Mouse (Mus musculus) activated CD4-positive, CD25-positive, alpha-beta regulatory T cell, adult 4 months (primary cell): ENCODE data around the gene Syce3. TPM values are rescaled to one million over a fixed set of nuclear protein-coding genes. Genes with fewer than 3 reads are reported as not detected.
"Not testable (repeated sequence)": the region's sequence is repeated elsewhere in the genome, so short reads cannot be mapped to it uniquely, and the experiment has no call there.

Experiments used
- ATAC-seq: one replicate; pipeline ENCODE4 v1.8.0; 2017
- polyA plus RNA-seq, 2 experiments: library from polyadenylated mRNA; unstranded; fragments of 100-300 nt; shearing (Covaris generic); gene quantifications; one replicate each; pipeline ENCODE4 v1.2.1; 2017

The Syce3 gene
- not detected for polyA plus RNA-seq

GRCm38 (mm10) chr15:89410118-89410517, at the start of gene Syce3:
Gene Syce3, minus strand, starts transcription at chr15:89410503.
- no peak for ATAC-seq

- no peak for ATAC-seq
Observed at GRCm38 (mm10) chr15:89459821-89460220, 49.5 kb upstream of the Syce3 start.

DNA sequence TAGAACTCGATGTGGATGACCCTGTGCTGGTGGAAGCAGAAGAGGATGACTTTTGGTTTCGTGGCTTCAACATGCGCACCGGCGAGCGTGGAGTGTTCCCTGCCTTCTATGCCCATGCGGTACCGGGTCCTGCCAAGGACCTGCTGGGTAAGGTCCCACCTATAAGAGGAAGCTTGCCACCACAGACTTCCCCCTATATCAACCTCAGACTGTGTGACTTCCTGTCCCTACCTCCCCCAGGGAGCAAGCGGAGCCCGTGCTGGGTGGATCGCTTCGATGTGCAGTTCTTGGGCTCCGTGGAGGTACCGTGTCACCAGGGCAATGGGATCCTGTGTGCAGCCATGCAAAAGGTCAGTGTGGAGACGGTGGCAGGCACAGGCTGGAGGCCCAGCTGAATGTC, 48.6 kb upstream of the Syce3 start:
- peak; percentile 57 for ATAC-seq

DNA sequence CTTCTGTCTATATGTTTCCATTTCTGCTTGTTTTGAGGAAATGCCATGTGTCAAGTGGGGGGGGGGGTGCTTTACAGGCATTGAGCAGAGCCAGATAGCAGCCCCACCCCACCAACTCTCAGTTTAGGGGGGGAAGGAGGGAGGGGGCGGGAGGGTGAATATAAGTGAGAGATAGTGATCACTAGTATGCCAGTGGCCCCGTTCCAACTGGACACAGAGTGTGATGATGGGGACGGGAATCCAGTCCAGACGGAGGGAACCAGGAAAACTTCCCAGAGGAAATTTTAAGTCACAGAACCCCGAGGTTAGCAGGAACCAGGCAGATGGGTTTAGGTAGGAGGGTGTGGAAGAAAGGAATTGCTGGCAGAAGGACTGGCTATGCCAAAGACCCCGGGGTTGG, 45.3 kb upstream of the Syce3 start:
- ATAC-seq = no peak

- no peak for ATAC-seq
Observed at GRCm38 (mm10) chr15:89454857-89455256, 44.6 kb upstream of the Syce3 start.

DNA sequence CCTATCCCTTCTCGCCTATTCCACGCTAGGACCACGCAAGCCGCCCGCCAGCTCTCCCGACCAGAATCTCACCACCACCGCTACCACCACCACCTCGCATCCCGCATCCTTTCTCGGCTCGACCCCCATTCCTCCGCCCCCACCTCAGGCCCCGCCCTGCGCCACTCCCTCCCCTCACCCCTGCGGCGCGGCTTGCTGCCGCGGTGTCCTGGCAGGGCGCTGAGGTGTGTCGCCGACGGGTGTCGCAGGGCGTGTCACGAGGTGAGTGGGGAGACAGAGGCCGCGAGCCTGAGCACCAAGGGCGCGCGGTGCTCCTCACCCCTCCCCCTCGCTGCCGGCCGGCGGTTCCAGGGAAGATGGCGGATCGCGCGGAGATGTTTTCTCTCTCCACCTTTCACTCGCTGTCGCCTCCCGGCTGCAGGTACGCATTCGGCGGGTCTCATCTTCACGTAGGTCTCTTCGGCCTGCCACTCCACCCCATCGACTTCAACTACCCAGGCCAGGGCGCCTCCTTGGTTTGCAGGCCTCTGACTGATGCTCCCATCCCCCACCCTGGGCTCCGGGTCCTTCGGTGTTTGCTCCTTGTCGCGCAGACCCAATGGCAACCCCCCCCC, 43.7 kb upstream of the Syce3 start, which contains the start of gene Mapk8ip2:
Gene Mapk8ip2 (plus strand): TSS at position 49 of the 614 bp plus-strand sequence.
- no peak for ATAC-seq

GRCm38 (mm10) chr15:89452906-89453864, 42.9 kb upstream of the Syce3 start:
- ATAC-seq = no peak

DNA sequence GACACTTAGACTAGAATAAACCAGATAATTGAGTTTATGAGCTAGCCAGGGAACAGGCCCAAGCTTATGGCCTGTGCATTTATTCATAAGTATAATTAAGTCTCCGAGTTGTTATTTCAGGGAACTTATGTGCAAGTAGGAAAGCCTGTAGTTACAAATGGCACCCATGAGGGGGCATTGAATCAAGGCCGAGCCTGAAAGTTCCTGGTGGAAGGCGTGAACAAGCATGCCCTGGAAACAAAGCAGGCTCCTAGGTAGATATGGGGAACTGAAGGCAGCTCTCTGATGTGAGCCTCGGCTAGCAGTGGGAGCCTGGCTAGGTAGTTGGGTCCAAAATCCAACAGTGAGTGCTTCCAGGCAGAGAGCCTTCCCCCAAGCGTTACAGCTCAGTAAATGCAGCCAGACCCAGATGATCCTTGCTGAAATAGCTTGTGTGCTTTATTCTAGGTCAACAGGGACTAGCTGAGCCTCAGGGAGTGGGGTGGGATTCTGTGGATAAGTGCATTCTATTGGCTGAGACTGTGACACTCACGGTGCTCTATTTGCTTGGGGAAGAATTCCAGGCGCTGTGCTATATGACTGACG, 32.3 kb upstream of the Syce3 start:
- ATAC-seq = no peak

DNA sequence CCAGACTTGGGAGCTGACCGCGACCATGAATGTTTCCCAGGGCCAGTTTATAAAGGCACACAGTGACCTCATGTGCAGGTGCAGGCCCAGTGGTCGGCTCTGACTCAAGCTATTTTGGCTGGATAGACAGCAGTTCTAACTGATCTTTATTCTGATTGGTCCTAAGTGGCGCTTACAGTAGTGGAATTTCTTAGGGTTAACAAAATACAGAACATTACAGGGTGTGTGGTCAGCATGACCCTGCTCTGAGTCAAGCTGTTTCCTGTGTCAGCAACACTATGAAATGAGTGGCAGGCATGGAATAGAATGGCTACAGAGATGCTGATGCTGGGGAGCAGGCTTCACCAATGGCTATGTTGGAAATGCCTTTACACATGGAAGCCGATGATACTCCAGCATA, 25.6 kb upstream of the Syce3 start:
- ATAC-seq = no peak

GRCm38 (mm10) chr15:89434136-89434535, 23.8 kb upstream of the Syce3 start:
- ATAC-seq = no peak

DNA sequence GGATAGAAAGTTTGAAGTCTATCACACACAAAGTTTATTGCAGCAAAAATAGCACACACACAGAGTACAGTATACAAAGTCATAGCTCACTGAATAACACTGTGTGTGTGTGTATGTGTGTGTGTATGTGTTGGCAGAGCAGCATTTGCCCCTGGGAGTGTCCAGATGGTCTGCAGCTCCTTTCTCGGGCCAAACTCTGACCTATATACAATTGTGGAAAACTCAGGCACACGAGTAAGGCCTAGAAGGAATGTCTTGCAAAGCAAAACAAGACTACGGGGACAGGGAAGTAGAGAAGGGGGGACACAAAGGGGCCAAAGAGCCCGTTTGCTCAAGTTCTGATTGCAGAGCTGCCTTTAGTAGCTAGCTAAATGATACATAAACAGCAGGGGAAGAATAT, 22.6 kb upstream of the Syce3 start:
- no peak for ATAC-seq

DNA sequence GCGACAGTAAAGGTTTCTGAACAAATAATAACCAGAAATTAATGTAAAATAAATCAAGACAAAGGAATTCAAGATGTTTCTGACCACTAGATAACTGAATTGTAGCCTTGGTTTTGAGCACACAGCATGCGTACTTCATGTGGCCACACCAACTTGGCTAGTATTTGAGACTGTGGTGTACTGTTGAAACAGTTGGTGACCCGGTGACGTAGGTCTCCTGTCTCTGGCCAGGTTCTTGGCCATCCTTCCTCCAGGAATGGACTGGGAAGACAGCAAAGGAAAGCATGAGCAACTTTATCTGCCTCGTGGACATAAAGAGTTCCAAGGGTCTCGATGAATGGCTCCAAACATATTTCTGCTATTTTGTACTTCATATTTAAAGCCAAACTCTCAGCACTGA, 21.5 kb upstream of the Syce3 start:
- ATAC-seq = no peak

DNA sequence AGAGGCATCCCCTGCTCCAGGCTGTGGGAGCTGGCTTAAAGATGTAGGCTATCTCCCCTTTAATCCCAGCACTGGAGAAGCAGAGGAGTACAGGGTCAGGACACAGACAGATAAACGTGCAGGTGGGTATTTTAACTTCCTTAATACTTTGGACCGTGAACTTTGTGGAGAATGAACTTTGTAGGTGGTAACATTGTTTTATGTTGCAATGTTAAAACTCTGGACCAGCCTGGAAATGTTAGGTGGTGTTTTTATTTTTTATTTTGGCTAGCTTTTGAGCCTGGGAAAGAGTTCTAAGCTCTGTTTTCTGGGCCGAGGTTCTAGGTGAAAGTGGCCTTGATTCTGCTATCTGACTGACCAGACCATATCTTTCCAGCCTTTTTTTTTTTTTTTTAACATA, 21.0 kb upstream of the Syce3 start:
- ATAC-seq = no peak

DNA sequence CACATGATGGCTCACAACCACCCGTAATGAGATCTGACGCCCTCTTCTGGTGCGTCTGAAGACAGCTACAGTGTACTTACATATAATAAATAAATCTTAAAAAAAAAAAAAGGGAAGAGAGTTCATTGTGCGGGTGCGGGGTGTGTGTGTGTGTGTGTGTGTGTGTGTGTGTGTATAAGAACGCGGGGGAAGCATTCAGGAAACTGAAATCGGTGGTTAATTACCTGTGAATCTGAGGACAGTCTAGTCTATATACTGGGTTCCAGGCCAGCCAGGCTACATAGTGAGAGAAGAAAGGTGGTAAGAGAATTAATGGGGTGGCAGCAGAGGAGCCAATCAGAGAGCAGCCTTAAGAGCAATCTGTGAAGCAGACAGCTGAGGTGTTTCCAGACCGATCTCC, 20.5 kb upstream of the Syce3 start:
- not testable (repeated sequence) for ATAC-seq

DNA sequence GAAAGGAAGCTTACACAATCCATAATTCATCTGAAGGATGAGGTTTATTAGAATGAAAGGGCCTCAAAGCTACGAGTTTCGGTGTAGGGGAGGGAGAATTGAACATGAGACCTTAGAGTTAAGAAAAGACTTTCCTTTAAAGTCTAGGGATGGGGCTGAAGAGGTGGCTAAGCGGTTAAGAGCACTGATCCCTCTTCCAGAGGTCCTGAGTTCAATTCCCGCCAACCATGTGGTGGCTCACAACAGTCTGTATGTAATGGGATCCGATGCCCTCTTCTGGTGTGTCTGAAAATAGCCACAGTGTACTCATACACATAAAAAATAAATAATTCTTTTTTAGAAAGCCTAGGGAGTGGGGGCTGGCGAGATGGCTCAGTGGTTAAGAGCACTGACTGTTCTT, 20.0 kb upstream of the Syce3 start:
- no peak for ATAC-seq

DNA sequence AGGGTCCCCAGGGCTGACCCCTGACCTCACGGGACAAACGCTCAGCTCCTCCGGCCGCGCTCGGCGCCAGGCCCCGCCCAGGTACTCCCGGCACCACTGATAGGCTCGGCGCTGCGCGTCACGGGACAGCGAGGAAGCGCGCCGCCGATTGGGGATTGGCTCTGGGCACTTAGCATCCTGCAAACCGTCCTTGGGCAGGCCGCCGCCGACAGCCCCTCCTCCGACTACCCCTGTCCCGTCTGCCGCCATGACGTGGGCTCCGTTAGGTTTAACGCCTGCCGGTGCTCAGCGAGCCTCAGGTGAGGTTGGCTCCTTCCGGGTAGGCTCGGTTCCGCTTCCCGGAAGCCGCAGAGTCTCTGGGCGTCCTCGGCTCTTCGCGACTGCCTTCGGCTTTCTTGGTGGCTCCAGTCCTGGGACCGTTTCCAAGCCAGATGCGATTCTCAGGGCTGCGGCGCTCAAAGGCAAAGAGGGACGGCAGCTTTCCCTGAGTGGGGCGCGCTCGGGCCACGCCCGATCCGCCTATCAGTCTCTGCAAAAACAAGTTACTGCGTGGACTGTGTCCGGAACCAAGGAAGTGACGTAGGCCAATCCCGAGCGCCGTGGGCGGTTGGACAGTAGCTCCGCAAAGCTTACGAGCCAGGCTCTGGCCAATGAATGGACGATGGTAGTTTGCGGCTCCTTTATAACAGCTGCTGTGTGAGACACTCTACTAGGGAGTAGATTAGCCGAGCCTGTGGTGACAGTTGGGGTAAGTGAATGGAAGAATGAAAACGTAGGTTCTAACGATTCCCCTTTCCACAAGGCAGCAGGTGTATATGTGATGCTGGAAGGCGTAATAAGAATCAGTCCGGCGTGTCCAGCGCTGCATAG, 19.3 kb upstream of the Syce3 start, which contains the start of the genes C730034F03Rik, Gm44502 and Chkb:
Gene C730034F03Rik (plus strand): TSS at position 238 of the 870 bp plus-strand sequence.
Gene Gm44502 (minus strand): TSS at position 345 of the 870 bp plus-strand sequence.
Gene Chkb (minus strand): TSS at position 557 of the 870 bp plus-strand sequence.
- ATAC-seq = peak; percentile 92

- no peak for ATAC-seq
Observed at GRCm38 (mm10) chr15:89428821-89429351, 18.6 kb upstream of the Syce3 start.

DNA sequence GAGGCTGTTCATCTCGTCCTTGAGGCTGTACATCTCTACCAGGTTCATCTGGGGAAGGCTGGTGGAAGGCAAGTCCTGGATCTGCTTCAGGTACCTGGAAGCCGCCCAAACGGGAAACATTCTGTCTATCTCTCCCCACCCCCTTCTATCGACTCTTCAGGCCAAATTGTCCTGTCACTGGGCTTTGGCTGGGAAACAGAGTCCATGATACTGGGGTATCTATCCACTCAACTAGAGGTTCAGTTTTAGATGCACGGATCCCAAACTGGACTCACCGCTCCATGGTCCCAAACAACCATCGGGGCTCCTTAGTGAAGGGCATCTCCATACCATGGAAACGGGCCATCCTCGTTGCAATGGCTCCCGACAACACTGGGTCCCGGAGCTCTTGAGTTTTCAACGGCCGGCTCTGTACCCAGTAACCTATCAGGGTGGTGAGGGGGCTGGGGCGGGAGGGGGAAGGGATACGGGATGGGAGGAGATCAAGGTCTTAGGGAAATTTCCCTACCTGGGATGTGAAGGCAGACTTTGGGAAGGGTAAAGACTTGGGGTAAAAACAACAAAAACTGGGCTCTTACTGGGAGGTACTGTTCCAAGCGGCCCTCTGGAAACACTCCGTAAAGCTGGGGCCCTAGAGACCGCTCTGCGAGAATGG, 18.0 kb upstream of the Syce3 start:
- no peak for ATAC-seq

DNA sequence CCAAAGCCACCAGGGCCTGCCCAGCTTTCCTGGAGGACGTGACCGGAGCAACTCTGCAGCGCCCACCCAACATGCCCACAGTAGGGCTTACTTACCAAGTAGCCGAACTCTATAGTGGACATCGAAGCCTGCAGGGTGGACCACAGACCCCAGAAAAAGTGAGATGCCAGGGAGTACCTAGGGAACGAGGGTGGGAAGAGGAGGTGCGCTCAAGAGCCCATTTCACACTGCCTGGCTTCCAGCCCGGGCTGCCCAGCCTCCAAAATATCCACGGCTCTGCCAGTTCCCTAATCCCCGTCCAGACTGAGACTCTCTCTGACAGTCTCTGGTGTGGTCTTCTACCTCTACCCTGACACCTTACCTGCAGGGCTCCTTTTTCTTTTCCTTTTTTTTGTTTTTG, 16.4 kb upstream of the Syce3 start:
- ATAC-seq = no peak

DNA sequence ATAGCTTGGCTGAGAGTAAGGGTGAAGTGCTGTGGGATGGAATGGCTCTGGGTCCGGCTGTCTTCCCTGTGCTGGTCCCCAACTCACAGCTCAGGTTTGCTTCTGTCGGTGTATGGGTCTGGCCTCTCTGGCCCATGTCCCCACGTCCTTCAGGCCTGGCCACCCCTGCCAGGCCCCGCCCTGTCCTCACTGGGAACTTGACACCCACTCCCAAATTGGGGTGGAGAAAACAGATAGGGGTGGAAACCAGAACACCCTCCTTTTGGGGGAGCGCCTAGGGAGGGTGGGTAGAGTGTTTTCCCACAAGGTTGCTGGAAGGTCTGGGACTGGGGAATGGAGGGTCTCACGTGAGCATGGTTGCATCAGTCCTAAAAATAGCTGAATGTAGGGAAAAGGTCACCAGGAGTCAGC, 15.4 kb upstream of the Syce3 start, which contains the start of gene Cpt1b:
Gene Cpt1b (minus strand): TSS at position 153 of the 411 bp plus-strand sequence.
- ATAC-seq = no peak

DNA sequence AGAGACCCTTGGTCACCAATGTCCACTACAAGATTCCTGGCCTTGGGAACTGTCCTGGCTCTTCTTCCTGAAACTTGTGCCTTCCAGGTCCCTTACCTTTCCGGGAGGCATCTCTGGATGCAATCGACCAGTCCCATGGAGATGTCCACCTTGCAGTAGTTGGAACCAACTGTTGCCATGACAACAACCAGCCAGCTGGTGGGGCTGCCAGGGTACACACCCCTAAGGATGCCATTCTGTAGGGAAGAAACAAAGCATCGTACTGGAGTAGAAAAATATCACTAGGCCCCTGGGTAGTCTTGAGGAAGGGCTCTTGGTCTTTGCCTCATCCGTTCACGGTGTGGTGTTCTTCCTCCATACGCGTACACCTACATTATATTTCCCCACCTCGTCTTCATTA, 14.3 kb upstream of the Syce3 start:
- no peak for ATAC-seq
